15 mouse cellular contexts compared by ENCODE assay signal in genomic region chr11:86822531-86822930, GRCm38 (mm10).
"Had no signal": no experiment of that assay in that cellular context is flagged by ENCODE, and none has a peak within 500 bp of the region (broad histone marks: within the 10 kb centered on the region; RNA-seq: fewer than 3 reads in every experiment).

No protein-coding gene starts in this region.

- DNase-seq: gastrocnemius, postnatal 25 days; heart, adult 18-20 months; heart, postnatal 10 days; heart, postnatal 4 days; kidney, adult 18-20 months; kidney, adult 8-10 months; kidney, postnatal 10 days; kidney, postnatal 36 days; layer of hippocampus, adult 9-11 months; layer of hippocampus, postnatal 36 days; left cerebral cortex, postnatal 4 days had no signal

- ATAC-seq: hindbrain, embryonic 16.5 days; intestine, embryonic 15.5 days; intestine, postnatal 0 days; liver, embryonic 12.5 days had no signal
